Mouse (Mus musculus) left cerebral cortex, adult 8-10 months (tissue): ENCODE measurements at regions not wholly inside any gene's neighbourhood (a gene's known extent, or its start where the extent isn't known, plus 50 kb on each side); places are given as distances from the start of the nearest gene placed in this dataset.
"Not testable (repeated sequence)": the region's sequence is repeated elsewhere in the genome, so short reads cannot be mapped to it uniquely, and the experiment has no call there.

Experiments
- DNase-seq, 2 experiments: peaks; one replicate each; pipeline ENCODE4 v3.0.0; 2022; ENCODE audit warnings: low spot score in 2 of 2
- microRNA-seq, 2 experiments: library from miRNA; unstranded; fragments of <30 nt; microRNA quantifications; one replicate each; pipeline ENCODE4 v1.2.0; 2022

DNA sequence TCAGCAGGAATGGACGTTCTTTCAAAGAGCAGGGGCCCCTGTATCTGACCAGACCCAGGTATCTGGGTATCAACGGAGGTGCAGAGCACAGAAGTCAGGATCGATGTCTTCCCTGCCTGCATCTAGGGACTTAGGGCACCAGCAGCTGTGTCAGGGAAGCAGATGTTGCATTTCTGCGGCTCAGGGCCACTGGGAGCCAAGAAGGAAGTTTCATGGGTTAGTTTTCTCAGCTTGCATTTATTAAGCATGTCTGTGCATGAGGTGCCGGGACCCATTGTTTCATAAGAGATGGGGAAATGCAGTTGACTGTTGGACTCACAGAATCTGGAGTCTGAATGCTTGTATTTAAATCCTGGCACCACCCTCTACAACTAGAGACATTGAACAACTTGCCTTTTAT is 71.3 kb upstream of the Spon1 start:
- DNase-seq, result no peak

DNA sequence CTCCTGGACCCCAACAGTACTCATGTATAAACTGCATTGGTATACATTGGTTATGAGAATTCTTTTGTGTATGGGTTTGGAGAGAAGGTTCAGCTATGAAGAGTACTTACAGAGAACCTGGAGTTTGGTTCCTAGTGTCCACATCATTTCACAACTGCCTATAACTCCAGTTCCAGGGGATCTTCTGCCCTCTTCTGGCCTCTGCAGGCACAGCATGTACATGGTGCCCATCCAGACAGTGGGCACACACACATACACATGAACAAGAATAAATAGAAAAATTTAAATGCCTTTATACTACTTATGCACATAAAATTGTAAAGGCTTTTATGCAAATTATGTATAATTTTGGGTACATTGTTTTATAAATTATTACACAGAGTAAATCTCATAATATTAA is 59.9 kb upstream of the Spon1 start:
- no peak for DNase-seq

DNA sequence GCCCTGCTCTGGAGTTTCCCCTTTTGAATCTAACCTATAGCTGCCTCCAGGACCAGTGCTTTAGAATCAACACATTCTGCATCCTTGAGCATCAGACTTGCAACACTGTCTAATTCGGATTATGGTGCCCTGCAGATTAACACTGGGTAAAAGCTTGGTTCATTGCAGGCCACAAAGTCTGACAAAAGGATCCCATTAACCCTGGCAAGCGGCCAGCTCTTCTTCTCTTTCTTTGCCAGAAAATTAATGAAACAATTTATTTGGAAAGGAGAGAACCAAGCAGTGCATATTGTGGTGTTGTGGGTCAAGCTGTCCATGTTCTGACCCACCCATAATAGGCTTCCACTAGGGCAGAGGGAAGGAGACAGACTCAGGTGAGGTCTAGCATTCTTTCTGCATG is 58.2 kb upstream of the Spon1 start:
- no peak for DNase-seq

DNA sequence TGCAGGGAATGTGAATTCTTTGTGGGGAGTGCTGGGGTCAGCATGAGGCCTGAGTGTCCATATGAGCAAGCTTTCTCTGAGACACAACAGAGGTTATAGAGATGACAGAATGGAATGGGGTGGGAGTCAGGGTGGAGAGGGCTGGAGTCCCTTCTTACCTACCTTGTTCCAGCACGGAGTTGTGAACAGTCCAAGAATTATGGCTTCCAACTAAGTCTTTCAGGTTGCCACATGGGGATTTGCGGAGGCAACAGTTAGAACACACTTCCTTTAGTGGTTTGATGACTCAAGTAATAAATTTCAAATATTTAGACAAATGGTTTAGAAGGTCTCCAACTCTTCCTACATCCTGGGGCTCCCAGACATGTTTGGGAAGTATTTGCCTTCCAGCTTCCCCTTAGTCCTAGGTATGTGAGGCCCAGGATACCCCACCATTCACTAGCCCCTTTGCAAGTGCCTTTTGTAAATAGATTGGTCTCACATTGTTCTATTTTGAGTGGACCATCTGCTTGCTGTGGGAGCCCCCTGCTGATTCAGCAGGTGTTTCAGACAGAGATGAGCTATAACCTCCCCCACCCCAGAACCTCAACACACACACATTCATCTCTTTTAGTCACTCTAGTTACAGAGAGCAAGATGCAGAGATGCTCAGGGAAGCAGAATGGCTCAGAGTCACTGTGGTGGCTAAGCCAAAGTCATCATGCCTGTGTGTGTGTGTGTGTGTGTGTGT is 55.1 kb upstream of the Spon1 start:
- peak in 1 of 2 experiments; percentile 18 for DNase-seq

DNA sequence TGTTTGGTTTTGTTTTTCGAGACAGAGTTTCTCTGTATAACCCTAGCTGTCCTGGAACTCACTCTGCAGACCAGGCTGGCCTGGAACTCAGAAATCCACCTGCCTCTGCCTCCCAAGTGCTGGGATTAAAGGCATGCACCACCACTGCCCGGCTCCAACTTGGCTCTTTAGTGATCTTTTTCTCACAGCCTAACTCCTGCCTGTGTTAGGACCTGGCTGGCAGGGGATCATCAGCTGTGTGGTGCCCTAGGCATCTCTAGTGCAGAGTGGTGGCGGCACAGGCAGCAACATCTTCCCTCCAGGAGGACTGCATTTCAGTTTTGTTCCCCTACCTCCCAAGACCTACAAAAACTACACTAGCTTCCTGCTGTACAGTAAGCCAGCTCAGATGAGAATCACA is 54.4 kb upstream of the Spon1 start:
- not testable (repeated sequence) for DNase-seq

Small RNAs in the stretch of these regions (microRNA-seq; reads per million reads assigned to microRNA genes)
- gene Gm23700, result 0 reads per million in 2 experiments
